Mouse (Mus musculus) cortical plate, adult 2 months (tissue): ENCODE results near the gene Fhad1.

ENCODE experiments used
- CTCF ChIP-seq: fragments of 200-500 bp; IDR thresholded peaks from 2 replicates; pipeline ENCODE4 v1.5.1; 2011; ENCODE audit warnings: mild to moderate bottlenecking, control low read depth, low read length; ENCODE audit not compliant: insufficient read depth; ENCODE audit errors: extremely low read depth
- POLR2A ChIP-seq: fragments of 200-500 bp; IDR thresholded peaks from 2 replicates; pipeline ENCODE4 v1.6.1; 2011; ENCODE audit warnings: mild to moderate bottlenecking, low read length, control low read depth; ENCODE audit not compliant: insufficient read depth; ENCODE audit errors: extremely low read depth

DNA sequence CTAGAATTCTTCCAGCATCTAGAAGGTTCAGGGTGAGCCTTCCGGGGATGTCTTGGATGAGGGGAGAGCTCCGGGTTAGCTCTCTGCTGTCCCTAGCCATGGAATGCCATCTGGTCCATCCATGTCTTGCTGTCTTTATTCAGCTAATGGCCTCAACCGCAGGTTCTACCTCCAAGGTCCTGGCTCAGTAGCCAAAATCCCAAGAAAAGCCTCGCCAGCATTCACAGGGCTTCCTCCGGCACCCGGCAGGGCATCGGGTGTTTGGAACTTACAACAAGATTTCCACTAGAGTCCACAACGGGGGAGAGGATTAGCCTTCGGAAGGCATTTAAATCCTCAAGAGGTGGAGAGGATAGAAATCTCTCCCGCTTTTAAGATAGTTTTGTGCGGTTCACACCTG is 84.9 kb downstream of the Fhad1 start:
- no peak for TF ChIP-seq CTCF
- TF ChIP-seq POLR2A, result no peak
